Mouse (Mus musculus): ENCODE data around the gene Rusc1. TPM values are rescaled to one million over a fixed set of nuclear protein-coding genes. Genes with fewer than 3 reads are reported as not detected.

The Rusc1 gene
- polyA plus RNA-seq, 1 experiment from 2014 or later: 7.5 TPM

DNA sequence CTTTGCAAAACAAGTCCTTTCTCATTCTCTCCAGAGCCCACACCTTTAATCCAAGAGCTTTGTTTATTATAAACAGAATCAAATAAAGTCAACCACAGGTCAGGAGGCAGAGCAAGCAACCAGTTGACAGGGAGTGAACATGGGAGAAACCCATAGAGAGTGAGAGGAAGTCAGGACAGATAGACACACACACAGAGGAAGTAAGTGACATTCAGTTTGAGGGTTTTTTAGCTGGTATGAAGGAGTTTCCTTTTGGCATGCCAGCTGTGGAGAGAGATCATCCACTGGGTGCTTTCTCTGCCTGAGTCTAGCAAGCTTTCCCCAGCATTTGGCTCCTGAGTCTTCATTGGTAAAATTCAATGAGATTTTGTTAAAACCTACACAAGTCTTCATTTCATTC is 13.8 kb upstream of the Rusc1 start:
- Histone ChIP-seq H3K9me3 (ENCODE audit: control insufficient read depth, low read length) (no peaks in the 10 kb centered on the region), H3K4me1 (ENCODE audit: control insufficient read depth in 2 of 2, insufficient read depth in 2 of 2, low read length in 2 of 2) (peaks cover 0 to 2% of the 10 kb centered on the region in 2 experiments; a peak in 1 of 4 replicates), H3K27ac (replicated peaks in 1 of 2; ENCODE audit: control insufficient read depth in 1 of 2, insufficient read depth in 1 of 2, low read depth in 2 of 2, low read length in 2 of 2) (no peak overlapping the region), H3K36me3 (ENCODE audit: control insufficient read depth, insufficient read depth, low read length) (no peaks in the 10 kb centered on the region), H3K9ac (ENCODE audit: low read length) (no peak overlapping the region), H3K27me3 (ENCODE audit: control insufficient read depth, insufficient read depth, low read length) (no peaks in the 10 kb centered on the region), H3K4me3 (ENCODE audit: control insufficient read depth in 1 of 2, insufficient read depth in 1 of 2, low read depth in 1 of 2, low read length in 2 of 2) (no peak overlapping the region), H3K4me2 (ENCODE audit: low read length) (no peak overlapping the region)
- ATAC-seq (ENCODE audit: insufficient number of reproducible peaks, insufficient read depth, low FRiP score, low read depth): no peak

GRCm38 (mm10) chr3:89103291-89103595 is 10.1 kb upstream of the Rusc1 start:
- Histone ChIP-seq H3K4me1 (ENCODE audit: control insufficient read depth in 2 of 2, insufficient read depth in 2 of 2, low read length in 2 of 2) (peaks cover 5 to 7% of the 10 kb centered on the region in 2 experiments), H3K9ac (ENCODE audit: low read length) (no peak overlapping the region), H3K36me3 (ENCODE audit: control insufficient read depth, insufficient read depth, low read length) (peaks cover 17% of the 10 kb centered on the region), H3K27me3 (ENCODE audit: control insufficient read depth, insufficient read depth, low read length) (no peaks in the 10 kb centered on the region), H3K4me3 (ENCODE audit: control insufficient read depth in 1 of 2, insufficient read depth in 1 of 2, low read depth in 1 of 2, low read length in 2 of 2) (no peak overlapping the region), H3K27ac (replicated peaks in 1 of 2; ENCODE audit: control insufficient read depth in 1 of 2, insufficient read depth in 1 of 2, low read depth in 2 of 2, low read length in 2 of 2) (no peak overlapping the region), H3K9me3 (ENCODE audit: control insufficient read depth, low read length) (no peaks in the 10 kb centered on the region), H3K4me2 (ENCODE audit: low read length) (no peak overlapping the region)
- WGBS: 70% methylated on average over 4 of the region's 4 CpGs
- ATAC-seq (ENCODE audit: insufficient number of reproducible peaks, insufficient read depth, low FRiP score, low read depth): no peak

- Histone ChIP-seq H3K9me3 (ENCODE audit: control insufficient read depth, low read length) (no peaks in the 10 kb centered on the region), H3K27me3 (ENCODE audit: control insufficient read depth, insufficient read depth, low read length) (no peaks in the 10 kb centered on the region), H3K4me2 (ENCODE audit: low read length) (peak overlapping the region; percentile 62), H3K27ac (replicated peaks in 1 of 2; ENCODE audit: control insufficient read depth in 1 of 2, insufficient read depth in 1 of 2, low read depth in 2 of 2, low read length in 2 of 2) (no peak overlapping the region), H3K4me3 (ENCODE audit: control insufficient read depth in 1 of 2, insufficient read depth in 1 of 2, low read depth in 1 of 2, low read length in 2 of 2) (peak overlapping the region in 1 of 2 experiments; percentile 75; a peak in 1 of 4 replicates), H3K4me1 (ENCODE audit: control insufficient read depth in 2 of 2, insufficient read depth in 2 of 2, low read length in 2 of 2) (peaks cover 5 to 7% of the 10 kb centered on the region in 2 experiments), H3K9ac (ENCODE audit: low read length) (0 out of 2 replicates have a peak overlapping the region, but pooled peaks have one; percentile 4), H3K36me3 (ENCODE audit: control insufficient read depth, insufficient read depth, low read length) (peaks cover 22% of the 10 kb centered on the region)
- 59% methylated on average over 12 of the region's 12 CpGs for WGBS
- ATAC-seq (ENCODE audit: insufficient number of reproducible peaks, insufficient read depth, low FRiP score, low read depth): no peak
These were observed 9.6 kb upstream of the Rusc1 start for GRCm38 (mm10) chr3:89102495-89103290.

DNA sequence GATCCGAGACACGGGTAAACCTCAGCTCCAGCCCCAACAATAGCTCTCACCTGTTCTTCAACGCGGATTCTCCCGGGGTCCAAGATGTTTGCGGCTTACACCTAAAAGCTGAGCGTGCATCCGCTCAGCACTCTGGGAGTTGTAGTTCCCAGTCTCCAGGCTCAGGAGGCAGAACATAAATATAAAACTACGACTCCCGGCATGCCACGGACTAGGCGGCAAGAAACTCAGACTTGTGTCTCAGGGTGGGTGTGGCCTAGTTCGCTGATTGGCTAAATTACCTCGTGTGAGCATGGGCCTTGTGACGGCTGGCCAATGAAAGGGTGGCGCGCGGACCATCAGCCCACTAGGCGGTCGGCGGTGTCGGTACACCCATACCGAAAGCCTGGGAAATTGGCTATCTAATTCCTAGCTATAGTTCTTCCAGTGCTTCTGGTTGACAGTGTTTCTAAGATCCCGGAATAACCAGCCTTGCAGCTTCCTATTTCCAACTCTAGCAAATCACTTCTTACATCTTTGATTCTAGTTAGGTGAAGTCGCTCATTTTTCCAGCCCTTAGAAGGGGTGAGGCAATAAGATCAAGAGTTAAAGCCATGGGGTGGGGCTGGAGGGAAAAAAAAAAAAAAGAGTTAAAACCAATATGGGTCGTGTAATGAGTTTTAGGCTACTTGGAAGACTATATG is 8.8 kb upstream of the Rusc1 start, which contains the start of gene Fdps:
Gene Fdps (minus strand): TSS at position 148 of the 683 bp plus-strand sequence.
- peak; percentile 98 for ATAC-seq (ENCODE audit: insufficient number of reproducible peaks, insufficient read depth, low FRiP score, low read depth)
- Histone ChIP-seq H3K4me2 (ENCODE audit: low read length) (peak within 1 kb of the TSS; percentile 87), H3K27ac (replicated peaks in 1 of 2; ENCODE audit: control insufficient read depth in 1 of 2, insufficient read depth in 1 of 2, low read depth in 2 of 2, low read length in 2 of 2) (0 out of 4 replicates have a peak within 1 kb of the TSS, but pooled peaks of 1 of the 2 experiments have one; percentile 43), H3K36me3 (ENCODE audit: control insufficient read depth, insufficient read depth, low read length) (peaks cover 29% of the 10 kb centered on the region), H3K9me3 (ENCODE audit: control insufficient read depth, low read length) (no peaks in the 10 kb centered on the region), H3K4me1 (ENCODE audit: control insufficient read depth in 2 of 2, insufficient read depth in 2 of 2, low read length in 2 of 2) (peaks cover 5 to 7% of the 10 kb centered on the region in 2 experiments), H3K27me3 (ENCODE audit: control insufficient read depth, insufficient read depth, low read length) (no peaks in the 10 kb centered on the region), H3K9ac (ENCODE audit: low read length) (peak within 1 kb of the TSS; percentile 77), H3K4me3 (ENCODE audit: control insufficient read depth in 1 of 2, insufficient read depth in 1 of 2, low read depth in 1 of 2, low read length in 2 of 2) (peak within 1 kb of the TSS; percentile 75 to 98)
- WGBS: under 1% methylated on average over 26 of the region's 26 CpGs

- Histone ChIP-seq H3K27me3 (ENCODE audit: control insufficient read depth, insufficient read depth, low read length) (no peaks in the 10 kb centered on the region), H3K9me3 (ENCODE audit: control insufficient read depth, low read length) (no peaks in the 10 kb centered on the region), H3K4me3 (ENCODE audit: control insufficient read depth in 1 of 2, insufficient read depth in 1 of 2, low read depth in 1 of 2, low read length in 2 of 2) (peak overlapping the region; percentile 75 to 98), H3K4me2 (ENCODE audit: low read length) (peak overlapping the region; percentile 87), H3K9ac (ENCODE audit: low read length) (peak overlapping the region; percentile 77), H3K4me1 (ENCODE audit: control insufficient read depth in 2 of 2, insufficient read depth in 2 of 2, low read length in 2 of 2) (peaks cover 5 to 7% of the 10 kb centered on the region in 2 experiments), H3K27ac (replicated peaks in 1 of 2; ENCODE audit: control insufficient read depth in 1 of 2, insufficient read depth in 1 of 2, low read depth in 2 of 2, low read length in 2 of 2) (0 out of 4 replicates have a peak overlapping the region, but pooled peaks of 1 of the 2 experiments have one; percentile 43), H3K36me3 (ENCODE audit: control insufficient read depth, insufficient read depth, low read length) (peaks cover 35% of the 10 kb centered on the region)
- ATAC-seq (ENCODE audit: insufficient number of reproducible peaks, insufficient read depth, low FRiP score, low read depth): no peak
- under 1% methylated on average over 19 of the region's 19 CpGs for WGBS
These were observed 8.3 kb upstream of the Rusc1 start for GRCm38 (mm10) chr3:89101459-89101811.

GRCm38 (mm10) chr3:89100811-89101210 is 7.7 kb upstream of the Rusc1 start, which contains the start of gene Gm43738:
Gm43738 (minus strand) TSS chr3:89101099.
- H3K36me3 ChIP-seq (ENCODE audit: control insufficient read depth, insufficient read depth, low read length): peaks cover 40% of the 10 kb centered on the region
- H3K4me2 ChIP-seq (ENCODE audit: low read length): peak within 1 kb of the TSS; percentile 87
- H3K27me3 ChIP-seq (ENCODE audit: control insufficient read depth, insufficient read depth, low read length): no peaks in the 10 kb centered on the region
- H3K27ac ChIP-seq (replicated peaks in 1 of 2; ENCODE audit: control insufficient read depth in 1 of 2, insufficient read depth in 1 of 2, low read depth in 2 of 2, low read length in 2 of 2): 0 out of 4 replicates have a peak within 1 kb of the TSS, but pooled peaks of 1 of the 2 experiments have one; percentile 43
- no peaks in the 10 kb centered on the region for H3K9me3 ChIP-seq (ENCODE audit: control insufficient read depth, low read length)
- ATAC-seq (ENCODE audit: insufficient number of reproducible peaks, insufficient read depth, low FRiP score, low read depth): no peak
- peaks cover 5 to 7% of the 10 kb centered on the region in 2 experiments for H3K4me1 ChIP-seq (ENCODE audit: control insufficient read depth in 2 of 2, insufficient read depth in 2 of 2, low read length in 2 of 2)
- peak within 1 kb of the TSS; percentile 75 to 98 for H3K4me3 ChIP-seq (ENCODE audit: control insufficient read depth in 1 of 2, insufficient read depth in 1 of 2, low read depth in 1 of 2, low read length in 2 of 2)
- H3K9ac ChIP-seq (ENCODE audit: low read length): peak within 1 kb of the TSS; percentile 77
- WGBS: 44% methylated on average over 7 of the region's 7 CpGs

GRCm38 (mm10) chr3:89094021-89094420 is 910 bp upstream of the Rusc1 start:
- Histone ChIP-seq H3K4me1 (ENCODE audit: control insufficient read depth in 2 of 2, insufficient read depth in 2 of 2, low read length in 2 of 2) (peaks cover 2 to 6% of the 10 kb centered on the region in 2 experiments; a peak in 2 of 4 replicates), H3K27me3 (ENCODE audit: control insufficient read depth, insufficient read depth, low read length) (peaks cover 17% of the 10 kb centered on the region), H3K27ac (replicated peaks in 1 of 2; ENCODE audit: control insufficient read depth in 1 of 2, insufficient read depth in 1 of 2, low read depth in 2 of 2, low read length in 2 of 2) (no peak overlapping the region), H3K9ac (ENCODE audit: low read length) (no peak overlapping the region), H3K4me3 (ENCODE audit: control insufficient read depth in 1 of 2, insufficient read depth in 1 of 2, low read depth in 1 of 2, low read length in 2 of 2) (no peak overlapping the region), H3K4me2 (ENCODE audit: low read length) (no peak overlapping the region), H3K9me3 (ENCODE audit: control insufficient read depth, low read length) (no peaks in the 10 kb centered on the region), H3K36me3 (ENCODE audit: control insufficient read depth, insufficient read depth, low read length) (peaks cover 44% of the 10 kb centered on the region)
- 84% methylated on average over 10 of the region's 10 CpGs for WGBS
- no peak for ATAC-seq (ENCODE audit: insufficient number of reproducible peaks, insufficient read depth, low FRiP score, low read depth)
